Mouse (Mus musculus) limb, embryonic 14.5 days (tissue): Measurements from ENCODE around the gene Slc25a33. TPM values are rescaled to one million over a fixed set of nuclear protein-coding genes. Genes with fewer than 3 reads are reported as not detected.
A peak's percentile ranks its signal among the peaks of the same experiment; 100 is the strongest.
"Not testable (repeated sequence)": the region's sequence is repeated elsewhere in the genome, so short reads cannot be mapped to it uniquely, and the experiment has no call there.

Experiments used
- ATAC-seq: fragments of 200-750 bp; cut with Nextera tagmentation; 2 replicates; pipeline ENCODE4 v1.8.0; 2017; ENCODE audit warnings: low read depth, moderate number of reproducible peaks, moderate TSS enrichment; ENCODE audit not compliant: low FRiP score
- DNase-seq: peaks from one replicate; pipeline ENCODE4 v3.0.0-alpha.2; 2015; ENCODE audit warnings: low spot score
- H3K27ac ChIP-seq: fragments of 300-500 bp; sonication (generic); replicated peaks from 2 replicates; pipeline ENCODE4 v1.5.1; 2014; ENCODE audit warnings: low read depth, mild to moderate bottlenecking, low read length, moderate library complexity, mixed read lengths
- H3K27me3 ChIP-seq: fragments of 300-500 bp; sonication (generic); 2 replicates; pipeline ENCODE4 v1.6.1; 2014; ENCODE audit warnings: low read length, mixed read lengths; ENCODE audit not compliant: control insufficient read depth, insufficient read depth
- H3K36me3 ChIP-seq: fragments of 300-500 bp; sonication (generic); 2 replicates; pipeline ENCODE4 v1.6.1; 2014; ENCODE audit warnings: mild to moderate bottlenecking, low read length, moderate library complexity, mixed read lengths; ENCODE audit not compliant: control insufficient read depth, insufficient read depth
- H3K4me1 ChIP-seq: fragments of 300-500 bp; sonication (generic); 2 replicates; pipeline ENCODE4 v1.6.1; 2014; ENCODE audit warnings: antibody characterized with exemption, low read length, mixed read lengths; ENCODE audit not compliant: control insufficient read depth, insufficient read depth
- H3K4me2 ChIP-seq: fragments of 300-500 bp; sonication (generic); replicated peaks from 2 replicates; pipeline ENCODE4 v1.6.1; 2014; ENCODE audit warnings: low read depth, mild to moderate bottlenecking, low read length, moderate library complexity; ENCODE audit not compliant: severe bottlenecking
- H3K4me3 ChIP-seq: fragments of 300-500 bp; sonication (generic); replicated peaks from 2 replicates; pipeline ENCODE4 v1.5.1; 2014; ENCODE audit warnings: low read length
- H3K9ac ChIP-seq: fragments of 300-500 bp; sonication (generic); 2 replicates; pipeline ENCODE4 v1.6.1; 2014; ENCODE audit warnings: mild to moderate bottlenecking, low read depth, low read length, moderate library complexity; ENCODE audit not compliant: severe bottlenecking
- H3K9me3 ChIP-seq: fragments of 300-500 bp; sonication (generic); 2 replicates; pipeline ENCODE4 v1.6.1; 2016; ENCODE audit warnings: low read length; ENCODE audit not compliant: control insufficient read depth
- POLR2A ChIP-seq: fragments of 200-500 bp; IDR thresholded peaks from 2 replicates; pipeline ENCODE4 v1.8.0; 2012; ENCODE audit warnings: inconsistent platforms, mild to moderate bottlenecking, moderate library complexity, borderline replicate concordance; ENCODE audit not compliant: insufficient read depth, insufficient read length; ENCODE audit errors: extremely low read depth
- WGBS: fragments of 180-500 bp; shearing (Covaris S2); extraction: QIAGEN DNeasy Blood & Tissue Kit; methylation state at CpG from one replicate; pipeline ENCODE4 v1.1.7; 2014; 5-methylcytosine and 5-hydroxymethylcytosine counted together
- polyA plus RNA-seq, 2 experiments: library from polyadenylated mRNA; depleted of rRNA in 1 of 2; stranded (reverse) in 1 of 2; unstranded in 1 of 2; fragments of >200 nt; fragmentation: Nextera tagmentation in 1 of 2; extraction: Ambion mirVana in 1 of 2; gene quantifications; 2 replicates each; pipeline versions ENCODE4 v1.2.1 to v1.2.3; 2012 to 2014

Gene Slc25a33
- polyA plus RNA-seq, 2 experiments: 8.2 to 10.8 TPM

- Histone ChIP-seq H3K36me3 (peaks cover 18% of the 10 kb centered on the region; the same call in 1 of the 2 replicates), H3K4me2 (no peak overlapping the region), H3K4me3 (no peak overlapping the region), H3K9me3 (no peaks in the 10 kb centered on the region), H3K9ac (no peak overlapping the region), H3K27me3 (no peaks in the 10 kb centered on the region), H3K4me1 (no peaks in the 10 kb centered on the region), H3K27ac (no peak overlapping the region)
- no peak for TF ChIP-seq POLR2A
- 87% methylated on average over 6 of the region's 6 CpGs for WGBS
- ATAC-seq: no peak
- DNase-seq: no peak
Measured at GRCm38 (mm10) chr4:149758423-149758822, 15.7 kb downstream of the Slc25a33 start.

DNA sequence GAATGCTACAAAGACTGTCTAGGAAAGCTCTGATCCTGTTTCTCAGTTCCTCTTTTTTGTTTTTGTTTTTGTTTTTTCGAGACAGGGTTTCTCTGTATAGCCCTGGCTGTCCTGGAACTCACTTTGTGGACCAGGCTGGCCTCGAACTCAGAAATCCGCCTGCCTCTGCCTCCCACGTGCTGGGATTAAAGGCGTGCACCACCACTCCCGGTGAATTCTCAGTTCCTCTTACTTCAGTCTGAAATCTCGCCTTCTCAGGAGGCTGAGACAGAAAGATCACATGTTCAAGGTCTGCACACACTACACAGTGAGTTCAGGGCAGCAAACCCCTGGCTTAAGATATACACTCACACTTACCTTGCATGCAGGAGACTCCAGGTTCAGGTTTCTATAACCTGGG is 17.5 kb downstream of the Slc25a33 start:
- not testable (repeated sequence) for H3K4me1 ChIP-seq, ATAC-seq, H3K27ac ChIP-seq, H3K9me3 ChIP-seq, H3K4me2 ChIP-seq, DNase-seq, H3K4me3 ChIP-seq, H3K27me3 ChIP-seq, H3K9ac ChIP-seq
- 94% methylated on average over 7 of the region's 7 CpGs for WGBS
- peaks cover 18% of the 10 kb centered on the region; the same call in 1 of the 2 replicates for H3K36me3 ChIP-seq

DNA sequence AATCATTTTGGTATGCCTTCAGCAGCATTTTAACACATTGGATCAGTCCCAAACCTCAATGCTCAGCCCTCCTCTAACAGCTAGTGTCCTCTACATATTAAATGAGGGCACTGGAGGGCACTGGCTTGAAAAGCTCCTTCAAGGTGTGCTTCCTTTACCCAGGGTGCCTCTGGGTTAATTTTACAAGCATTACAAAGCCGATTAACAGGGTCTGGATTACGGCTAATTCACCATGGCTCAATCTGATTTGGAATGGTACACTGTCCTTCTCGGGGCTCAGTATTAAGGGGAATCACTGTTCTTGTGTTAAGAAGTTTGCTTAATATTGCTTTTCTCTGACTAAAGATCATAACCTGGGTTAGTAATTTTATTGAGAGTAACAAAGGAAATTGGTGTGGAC is 21.2 kb downstream of the Slc25a33 start:
- TF ChIP-seq POLR2A: no peak
- no peak for ATAC-seq
- Histone ChIP-seq H3K27ac (no peak overlapping the region), H3K4me1 (no peaks in the 10 kb centered on the region), H3K27me3 (no peaks in the 10 kb centered on the region), H3K9me3 (no peaks in the 10 kb centered on the region), H3K4me3 (no peak overlapping the region), H3K36me3 (peaks cover 14% of the 10 kb centered on the region), H3K4me2 (no peak overlapping the region), H3K9ac (no peak overlapping the region)
- DNase-seq: no peak
- WGBS: 49% methylated on average over 3 of the region's 3 CpGs

DNA sequence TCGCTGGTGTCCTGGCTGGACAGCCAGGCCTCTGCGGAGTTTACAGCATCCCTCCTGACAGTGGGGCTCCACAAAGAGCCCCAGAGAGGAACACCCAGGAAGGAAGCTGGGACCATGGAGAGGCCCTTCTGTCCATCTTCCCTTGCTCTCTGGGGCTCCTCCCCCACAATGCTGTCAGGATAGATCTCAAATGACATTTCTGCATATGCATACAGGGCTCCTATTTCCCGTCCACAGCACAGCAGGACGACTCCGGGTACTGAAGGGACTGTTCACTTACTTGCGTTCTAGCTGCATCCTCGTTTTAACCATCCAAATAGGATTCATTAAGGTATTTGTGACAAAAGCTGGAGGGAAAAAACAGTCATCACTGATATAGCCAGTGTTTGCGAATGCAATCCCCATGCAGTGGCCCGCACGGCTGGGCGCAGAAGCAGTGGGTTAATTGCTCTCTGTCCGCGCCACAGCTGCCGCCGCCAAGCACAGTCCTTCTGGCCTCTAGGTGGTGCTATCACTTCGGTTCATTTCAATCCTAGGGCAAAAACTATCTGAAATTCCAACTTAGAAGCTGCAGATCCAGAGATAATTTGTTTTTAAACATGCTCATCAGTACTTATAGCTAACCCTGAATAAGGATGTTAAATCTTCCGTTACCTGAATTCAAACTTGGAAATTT is 21.8 kb downstream of the Slc25a33 start:
- Histone ChIP-seq H3K9me3 (no peaks in the 10 kb centered on the region), H3K27ac (no peak overlapping the region), H3K4me3 (no peak overlapping the region), H3K4me2 (no peak overlapping the region; the same call in 1 of the 2 replicates), H3K27me3 (no peaks in the 10 kb centered on the region), H3K9ac (no peak overlapping the region), H3K36me3 (peaks cover 14% of the 10 kb centered on the region), H3K4me1 (no peaks in the 10 kb centered on the region)
- DNase-seq (peak; percentile 69), ATAC-seq (peak; percentile 63; the same call in 1 of the 2 replicates)
- 31% methylated on average over 17 of the region's 17 CpGs for WGBS
- TF ChIP-seq POLR2A: no peak

DNA sequence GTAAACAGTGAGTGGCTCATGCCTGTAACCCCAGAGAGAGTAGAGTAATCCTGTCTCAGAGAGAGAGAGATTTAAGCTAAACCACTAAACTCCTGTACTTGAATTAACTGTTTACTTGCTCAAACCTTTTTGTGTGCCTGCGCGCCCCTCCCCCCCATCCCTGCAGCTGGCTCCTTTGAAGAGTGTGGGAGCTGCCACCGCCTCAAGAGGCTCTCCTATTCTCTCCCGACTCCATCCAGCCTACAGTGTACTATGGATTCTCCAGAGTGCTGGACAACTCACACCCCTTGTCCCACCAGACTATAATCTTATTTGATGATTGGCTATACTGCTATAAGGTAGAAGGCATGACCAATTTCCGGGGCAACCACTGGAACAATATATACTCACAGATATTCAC is 23.4 kb downstream of the Slc25a33 start:
- TF ChIP-seq POLR2A: no peak
- WGBS: 41% methylated on average over 5 of the region's 5 CpGs
- no peaks in the 10 kb centered on the region for H3K27me3 ChIP-seq
- ATAC-seq (no peak), DNase-seq (no peak)
- H3K36me3 ChIP-seq: peaks cover 15% of the 10 kb centered on the region
- no peaks in the 10 kb centered on the region for H3K9me3 ChIP-seq
- no peak overlapping the region for H3K4me3 ChIP-seq
- no peaks in the 10 kb centered on the region for H3K4me1 ChIP-seq
- no peak overlapping the region for H3K4me2 ChIP-seq
- H3K9ac ChIP-seq: no peak overlapping the region
- H3K27ac ChIP-seq: no peak overlapping the region

- WGBS: 91% methylated on average over 3 of the region's 3 CpGs
- H3K9me3 ChIP-seq, H3K4me2 ChIP-seq, DNase-seq, ATAC-seq, H3K27me3 ChIP-seq, H3K4me1 ChIP-seq, H3K4me3 ChIP-seq, H3K9ac ChIP-seq, H3K27ac ChIP-seq: not testable (repeated sequence)
- peaks cover 15% of the 10 kb centered on the region for H3K36me3 ChIP-seq
Measured at GRCm38 (mm10) chr4:149749663-149750015, 24.4 kb downstream of the Slc25a33 start.
